Comparison of ENCODE assay signal across 8 mouse cellular contexts in the genomic region with DNA sequence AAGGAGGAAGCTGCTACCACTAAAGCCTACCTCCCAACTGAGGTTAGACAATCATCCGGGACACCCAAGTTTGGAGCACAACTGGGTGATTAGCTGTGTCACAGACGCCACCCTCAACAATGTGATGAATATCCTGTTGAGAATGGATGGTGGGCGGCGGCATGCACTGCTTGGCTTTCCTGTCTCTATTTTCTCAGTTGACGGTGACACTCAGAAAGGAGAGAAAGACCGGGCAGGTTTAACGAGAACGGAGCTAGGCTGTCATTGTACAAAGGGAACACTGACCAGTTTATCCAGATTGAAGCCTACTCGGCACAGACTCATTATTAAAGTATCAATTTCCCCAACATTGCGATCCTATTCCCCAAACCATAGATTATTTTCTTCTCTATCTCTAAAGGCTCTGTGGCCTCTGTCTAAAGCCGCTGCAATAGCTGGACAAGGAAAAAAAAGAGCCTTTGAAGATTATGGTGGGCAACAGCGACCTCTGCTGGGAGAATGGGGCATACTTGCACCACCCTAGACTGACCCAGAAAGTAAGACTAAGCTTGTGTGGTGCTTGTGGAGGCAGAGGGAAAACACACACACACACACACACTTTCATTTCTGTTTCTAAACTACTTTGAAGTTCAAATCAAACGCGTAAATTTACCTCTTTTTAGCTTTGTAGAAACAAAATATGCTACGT. TPM values are rescaled to one million over a fixed set of nuclear protein-coding genes. Genes with fewer than 3 reads are reported as not detected.
DNase-seq lines count a peak whose midpoint lies in the region; ATAC-seq and TF ChIP-seq lines count a peak whose summit lies in the region.

No protein-coding gene starts in this region.

- WGBS in cerebellum, adult 2 months, result 42% methylated on average over 15 of the region's 15 CpGs
- 39% methylated on average over 15 of the region's 15 CpGs for WGBS in lung, embryonic 14.5 days

- H3K9me3 ChIP-seq in lung, embryonic 14.5 days (ENCODE audit: low read depth, low read length), result no peaks in the 10 kb centered on the region

- peak; percentile 28 for DNase-seq in MN1 (ENCODE audit: low spot score)
- DNase-seq in cerebellum, adult 2 months, result peak; percentile 46 to 67
- peak; percentile 89 for DNase-seq in forelimb bud, embryonic 11.5 days (ENCODE audit: low read depth, low spot score)
- DNase-seq in heart, postnatal 4 days, result peak; percentile 91
- DNase-seq in layer of hippocampus, adult 8-10 months (ENCODE audit: low spot score in 2 of 2), result peak; percentile 28 to 83
- peak; percentile 92 for DNase-seq in lung, embryonic 14.5 days
- DNase-seq in ovary, adult 18-20 months (ENCODE audit: low spot score), result peak; percentile 44
- DNase-seq in thymus, postnatal 4 days, result peak; percentile 79

- peak; percentile 84 for TF ChIP-seq CTCF in cerebellum, adult 2 months (IDR thresholded peaks at IDR 0.05; ENCODE audit: borderline replicate concordance, insufficient read depth, low read depth, low read length)
- TF ChIP-seq CTCF in lung, embryonic 14.5 days (IDR thresholded peaks at IDR 0.05; ENCODE audit: low read depth), result peak; percentile 89

- no peaks in the 10 kb centered on the region for H3K27me3 ChIP-seq in cerebellum, adult 2 months (ENCODE audit: control insufficient read depth, insufficient read depth, low read length)
- H3K27me3 ChIP-seq in lung, embryonic 14.5 days (ENCODE audit: insufficient read depth, low read length), result no peaks in the 10 kb centered on the region

- ATAC-seq in lung, embryonic 14.5 days (ENCODE audit: insufficient read depth), result peak; percentile 82

- no peak overlapping the region for H3K27ac ChIP-seq in cerebellum, adult 2 months (ENCODE audit: insufficient read depth, low read length)
- H3K27ac ChIP-seq in lung, embryonic 14.5 days (ENCODE audit: low read depth), result no peak overlapping the region

- TF ChIP-seq POLR2A in cerebellum, adult 2 months (IDR thresholded peaks at IDR 0.05; ENCODE audit: borderline replicate concordance, insufficient read depth, low read length), result no peak

- H3K4me1 ChIP-seq in cerebellum, adult 2 months (ENCODE audit: control insufficient read depth, insufficient read depth, low read length), result no peaks in the 10 kb centered on the region
- no peaks in the 10 kb centered on the region for H3K4me1 ChIP-seq in lung, embryonic 14.5 days (ENCODE audit: insufficient read depth)

- H3K36me3 ChIP-seq in lung, embryonic 14.5 days (ENCODE audit: insufficient read depth), result no peaks in the 10 kb centered on the region

- H3K4me3 ChIP-seq in cerebellum, adult 2 months (replicated peaks; ENCODE audit: insufficient read depth, low read depth, low read length), result no peak overlapping the region
- no peak overlapping the region for H3K4me3 ChIP-seq in lung, embryonic 14.5 days (ENCODE audit: low read depth, low read length)

- peak overlapping the region; percentile 37 for H3K4me2 ChIP-seq in lung, embryonic 14.5 days

- no peak overlapping the region for H3K9ac ChIP-seq in lung, embryonic 14.5 days

RNA-seq across cellular contexts. Expression of a gene that starts 29.0 kb away (rescaled TPM):
- 0.62 and 0.97 TPM in 2 replicates for polyA plus RNA-seq in cerebellum, adult 2 months (2012; rRNA removed)
- total RNA-seq in heart, postnatal 4 days (2021), result under 1 TPM; 0.31 to 0.32 TPM
- total RNA-seq in layer of hippocampus, adult 8-10 months (2022), result under 1 TPM in 1 of 4 experiments, not detected in 3; 0.11 TPM
- 4.0 and 5.1 TPM in 2 replicates for polyA plus RNA-seq in lung, embryonic 14.5 days (2014; fragmentation: Nextera tagmentation; extraction: Ambion mirVana)

Comparison
In these comparisons a context has a peak if more than half of its experiments do, and no peak if none do; other contexts are left out.
1. DNase-seq: peak in every context shown above with its lines; median percentile 92 in lung, embryonic 14.5 days; 91 in heart, postnatal 4 days; 89 in forelimb bud, embryonic 11.5 days; 79 in thymus, postnatal 4 days; 56 in cerebellum, adult 2 months; 56 in layer of hippocampus, adult 8-10 months; 44 in ovary, adult 18-20 months; 28 in MN1.